Mouse (Mus musculus): ENCODE data around the gene Fgd6.

GRCm38 (mm10) chr10:94153841-94154240, 118.0 kb downstream of the Fgd6 start:
- TF ChIP-seq CTCF (IDR thresholded peaks at IDR 0.05; ENCODE audit: low read depth, low read length) (no peak), EP300 (IDR thresholded peaks at IDR 0.05; ENCODE audit: insufficient read depth, low read depth, low read length) (no peak)

Data from ES-Bruce4 (cell line).